Mouse (Mus musculus): ENCODE data around the gene Fyb.

The Fyb gene

DNA sequence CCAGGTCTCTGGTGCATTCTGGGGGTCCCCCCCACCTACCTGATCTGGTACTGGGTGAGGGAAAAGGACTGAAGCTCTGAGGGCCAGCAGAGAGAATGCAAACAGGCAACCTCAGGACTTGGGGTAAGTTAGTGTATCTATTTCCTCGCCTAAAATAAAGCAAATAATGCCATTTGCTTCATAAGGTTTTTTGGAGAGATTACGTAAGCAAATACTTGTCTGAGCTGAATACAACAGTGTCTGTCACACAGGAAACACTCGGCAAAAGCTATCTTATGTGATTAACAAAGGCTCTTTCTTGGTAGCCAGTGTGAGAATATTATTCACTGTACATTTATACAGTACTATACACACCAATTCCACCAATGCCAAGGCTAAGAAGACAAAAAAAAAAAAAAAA is 76.0 kb downstream of the Fyb start:
- DNase-seq (ENCODE audit: low read depth, low spot score), result no peak

DNA sequence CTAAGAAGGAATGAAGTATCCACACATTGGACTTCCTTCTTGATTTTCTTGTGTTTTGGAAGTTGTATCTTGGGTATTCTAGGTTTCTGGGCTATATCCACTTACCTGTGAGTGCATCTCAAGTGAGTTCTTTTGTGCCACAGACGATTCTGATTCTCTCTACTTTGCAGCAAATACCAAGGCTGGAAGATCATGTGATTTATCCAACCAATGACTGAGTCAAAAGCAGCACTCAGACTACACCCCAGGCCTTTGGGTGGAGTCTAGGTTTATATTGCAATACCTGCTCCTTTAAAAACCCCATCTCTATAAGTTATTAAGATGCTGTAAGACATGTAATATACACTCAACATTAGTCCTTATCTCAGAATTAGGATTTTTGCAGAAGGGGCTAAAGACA is 77.7 kb downstream of the Fyb start:
- DNase-seq (ENCODE audit: low read depth, low spot score), result no peak

DNA sequence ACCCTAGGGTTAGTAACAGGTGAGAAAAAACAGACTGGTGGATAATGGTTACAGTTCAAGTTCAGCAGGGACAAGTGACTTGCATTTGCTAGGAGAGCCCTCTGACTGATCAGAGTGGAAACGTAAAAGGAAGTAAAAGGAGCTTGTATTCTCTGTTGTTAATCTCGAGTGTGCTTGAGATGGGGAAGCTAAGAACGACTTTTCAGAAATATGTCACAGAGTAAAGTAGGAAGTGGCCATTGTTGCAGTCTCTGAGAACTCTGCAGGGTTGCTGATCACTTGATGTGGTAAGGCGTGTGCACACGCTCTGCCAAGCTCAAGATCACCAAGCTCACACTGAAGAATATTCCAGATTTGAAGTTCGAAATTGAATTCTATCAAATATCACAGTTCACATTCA is 78.7 kb downstream of the Fyb start:
- DNase-seq (ENCODE audit: low read depth, low spot score), result peak; percentile 6

DNA sequence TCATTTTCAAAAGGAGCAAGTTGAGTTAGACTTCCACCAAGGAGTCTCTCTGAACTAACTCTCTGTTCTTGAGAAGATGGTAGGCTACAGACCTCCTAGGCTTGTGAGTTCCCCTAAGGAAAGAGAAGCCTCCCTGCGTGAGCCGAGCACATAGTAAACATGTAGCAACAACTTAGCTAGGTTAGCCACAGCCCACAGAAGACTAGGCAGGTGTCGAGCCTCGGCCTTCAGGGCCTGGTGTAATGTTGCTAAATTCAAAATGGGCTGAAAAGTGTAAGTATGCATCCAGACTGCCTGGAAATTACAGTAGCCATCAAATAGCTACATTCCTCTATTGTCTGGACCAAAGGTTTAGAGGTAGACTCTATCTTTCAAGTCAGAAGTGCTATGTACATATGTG is 79.3 kb downstream of the Fyb start:
- no peak for DNase-seq (ENCODE audit: low read depth, low spot score)

DNA sequence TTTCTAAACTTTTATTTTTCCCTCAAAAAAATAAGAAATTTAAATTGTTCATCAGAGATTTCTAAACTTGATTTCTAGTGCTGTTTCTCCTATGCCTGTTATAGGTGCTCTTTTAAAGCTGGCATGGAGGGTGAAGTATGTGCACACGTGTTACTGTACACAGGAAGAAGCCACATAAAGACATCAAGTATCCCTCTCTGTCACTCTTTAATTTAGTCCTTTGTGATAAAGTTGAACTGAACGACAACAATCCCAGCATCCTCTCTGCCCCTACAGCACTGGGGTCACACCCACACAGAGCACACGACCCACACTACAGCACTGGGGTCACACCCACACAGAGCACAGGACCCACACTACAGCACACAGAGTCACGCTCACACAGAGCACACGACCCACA is 88.0 kb downstream of the Fyb start:
- DNase-seq (ENCODE audit: low read depth, low spot score), result no peak

DNA sequence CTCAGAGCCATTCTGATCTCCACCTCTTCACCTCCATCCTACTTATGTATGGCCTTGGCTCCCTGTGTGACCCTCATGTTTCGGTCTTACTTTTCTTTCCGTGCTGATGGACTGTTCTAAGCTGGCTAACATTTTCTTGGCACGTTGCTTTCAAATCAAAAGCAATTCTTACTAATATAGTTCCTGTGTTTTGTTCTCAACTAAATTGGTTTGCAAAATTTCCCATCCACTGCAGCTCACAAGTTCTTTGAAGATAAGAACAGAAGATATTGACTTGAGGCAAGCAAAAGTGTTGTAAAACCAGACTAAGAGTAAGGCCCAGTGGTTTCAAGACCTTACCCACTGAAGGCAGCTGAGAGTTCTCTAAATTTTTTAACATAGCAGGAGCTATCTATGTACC is 90.2 kb downstream of the Fyb start:
- DNase-seq (ENCODE audit: low read depth, low spot score), result no peak

DNA sequence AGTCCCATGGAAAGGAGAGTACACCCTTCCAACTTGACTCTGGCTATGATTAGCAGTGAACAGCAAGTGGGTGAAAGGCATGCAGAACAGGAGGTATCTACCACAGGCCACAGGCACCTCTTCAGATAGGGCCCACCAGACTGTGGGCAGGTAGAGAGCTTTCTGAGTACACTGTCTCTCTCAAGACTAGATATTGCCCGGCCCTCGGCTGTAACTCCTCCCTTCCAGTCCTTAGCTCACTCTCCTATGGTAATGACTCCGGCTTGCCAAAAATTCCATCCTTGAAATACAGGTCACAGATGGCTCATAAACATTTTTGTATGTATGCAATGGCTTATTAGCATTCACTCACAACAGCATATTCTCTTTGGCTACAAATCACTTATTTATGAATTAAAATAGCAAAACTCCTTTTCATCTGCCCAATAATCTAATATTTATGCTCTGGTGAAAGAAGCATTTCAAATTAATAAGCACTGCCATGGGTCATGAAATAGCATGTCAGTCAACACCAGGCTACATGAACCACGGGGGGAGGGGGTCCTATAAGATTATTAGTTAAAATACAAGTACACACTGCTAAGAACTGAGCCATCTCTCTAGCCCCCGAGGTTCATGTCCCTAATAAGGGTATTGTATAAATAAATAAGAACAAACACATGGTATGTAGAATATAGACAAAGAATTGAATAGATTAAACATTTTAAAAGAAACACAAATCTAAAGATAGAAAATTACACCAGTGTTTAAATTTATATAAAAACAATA is 93.9 kb downstream of the Fyb start:
- no peak for DNase-seq (ENCODE audit: low read depth, low spot score)

DNA sequence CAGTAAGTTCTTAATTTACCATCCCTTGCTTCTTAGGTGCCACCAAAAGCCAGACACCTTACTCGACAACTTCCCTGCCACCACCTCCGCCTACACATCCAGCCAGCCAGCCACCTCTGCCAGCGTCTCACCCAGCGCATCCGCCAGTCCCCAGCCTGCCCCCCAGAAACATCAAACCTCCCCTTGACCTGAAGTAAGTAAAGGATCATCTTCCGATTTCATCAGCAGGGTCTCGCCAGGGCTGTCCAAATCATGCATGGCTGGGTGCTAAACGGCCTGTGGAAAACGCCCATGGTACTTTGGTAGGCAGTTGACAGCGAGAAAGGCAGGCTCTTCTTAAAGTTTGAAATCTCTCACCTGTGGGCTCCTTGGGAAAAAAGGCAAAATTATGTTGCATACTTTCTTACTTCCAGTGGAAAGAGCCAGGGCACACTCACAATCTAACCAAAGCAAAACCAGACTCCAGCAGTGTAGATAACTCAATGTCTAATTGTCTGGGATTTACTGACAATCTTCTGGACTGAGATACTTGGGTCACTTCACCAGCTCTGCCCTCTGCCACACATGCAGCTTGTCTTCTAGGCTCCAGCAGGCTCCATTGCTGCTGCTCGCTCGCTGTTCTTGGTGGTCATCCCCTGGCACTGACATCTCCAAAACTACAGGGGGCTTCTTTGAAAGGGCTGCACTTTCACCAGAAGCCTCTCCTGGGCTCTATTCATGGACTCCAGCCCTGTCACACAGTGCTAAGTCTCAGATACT is 97.1 kb downstream of the Fyb start:
- no peak for DNase-seq (ENCODE audit: low read depth, low spot score)

DNA sequence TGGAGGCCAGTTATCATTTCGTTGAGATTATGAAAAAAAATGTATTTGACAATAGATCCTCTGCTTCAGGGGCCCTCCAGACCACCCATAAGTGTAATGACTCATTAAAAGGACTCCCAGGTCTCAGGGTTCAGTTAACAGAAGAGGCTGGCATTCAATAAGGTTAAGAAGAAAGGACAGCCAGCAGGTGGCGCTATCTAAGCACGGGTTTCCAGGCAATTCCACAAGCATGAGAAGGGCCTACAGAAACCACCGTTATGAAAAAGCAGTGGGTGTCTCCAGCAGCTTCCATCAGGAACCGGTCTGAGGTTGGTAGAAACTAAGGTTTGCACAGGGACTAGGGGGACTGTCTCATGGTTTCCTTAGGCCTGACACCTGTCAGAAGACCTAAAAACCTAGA is 99.9 kb downstream of the Fyb start:
- DNase-seq (ENCODE audit: low read depth, low spot score), result peak; percentile 79

DNA sequence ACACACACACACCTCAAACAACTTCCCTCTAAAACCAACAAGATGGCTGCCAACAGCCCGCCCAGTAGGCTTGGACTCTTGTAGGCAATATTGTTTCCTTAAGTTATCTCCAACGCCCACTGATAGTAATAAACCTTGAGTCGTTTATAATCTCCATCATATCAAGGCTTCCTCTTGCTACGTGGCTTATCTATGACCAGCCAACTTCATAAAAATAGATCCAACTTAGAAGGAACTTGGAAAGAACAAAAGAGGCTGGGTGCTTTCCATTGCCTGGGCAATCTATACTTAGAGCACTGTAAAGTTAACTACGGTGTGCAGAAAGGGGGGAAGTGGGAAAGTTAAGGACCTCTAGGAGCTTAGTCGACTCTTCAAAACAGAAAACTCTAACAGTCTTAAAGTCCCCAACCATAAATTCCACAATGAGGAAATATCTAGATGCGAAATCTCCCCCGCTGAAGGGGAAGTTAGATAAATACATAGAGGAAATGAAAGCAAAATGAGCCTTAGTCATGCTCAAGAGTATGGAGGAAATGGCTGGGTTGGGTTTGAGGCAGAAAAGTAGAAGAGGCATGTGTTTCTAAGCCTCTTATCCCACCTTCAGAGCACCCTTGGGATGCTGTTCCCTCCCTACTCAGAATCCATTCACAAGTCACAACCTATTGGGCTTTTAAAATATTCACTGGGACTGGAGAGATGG is 101.0 kb downstream of the Fyb start:
- DNase-seq (ENCODE audit: low read depth, low spot score), result peak; percentile 70

DNA sequence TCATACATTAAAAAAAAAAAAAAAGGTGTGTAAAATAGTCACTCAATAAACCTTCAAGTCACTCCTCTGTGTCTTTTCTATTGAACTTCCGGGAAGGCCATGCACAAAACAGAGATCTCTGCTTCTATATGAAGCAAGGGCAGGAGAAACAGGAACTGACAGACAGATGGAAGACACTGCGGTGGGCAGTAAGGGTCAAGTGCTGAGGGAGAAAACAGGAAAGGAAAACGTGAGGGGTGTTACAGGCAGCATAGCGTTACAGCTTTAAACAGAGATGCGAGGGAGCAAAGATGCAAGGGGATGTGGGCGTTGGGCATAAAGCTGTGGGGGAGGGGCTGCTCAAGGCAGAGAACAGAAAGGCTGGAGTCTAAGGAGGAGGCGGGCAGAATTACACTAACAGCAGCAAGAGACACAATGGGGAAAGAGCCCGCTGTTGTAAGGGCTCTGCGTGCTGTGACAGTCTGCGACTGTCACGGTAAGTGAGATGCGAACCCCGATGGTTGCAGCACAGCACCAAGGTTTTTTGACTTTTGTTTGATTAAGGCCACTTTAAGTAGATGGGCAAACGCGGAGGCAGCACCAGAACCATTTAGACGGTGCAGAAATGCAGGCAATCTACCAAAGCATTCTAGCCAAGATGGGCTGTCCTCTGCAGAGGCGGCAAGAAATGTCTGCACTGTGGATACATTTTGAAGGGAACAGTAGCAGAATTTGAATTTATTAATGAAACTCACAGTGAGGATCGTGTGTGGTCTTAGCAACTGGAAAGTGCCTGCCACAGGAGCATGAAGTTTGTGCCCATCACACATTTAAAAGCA is 101.9 kb downstream of the Fyb start:
- DNase-seq (ENCODE audit: low read depth, low spot score), result no peak

DNA sequence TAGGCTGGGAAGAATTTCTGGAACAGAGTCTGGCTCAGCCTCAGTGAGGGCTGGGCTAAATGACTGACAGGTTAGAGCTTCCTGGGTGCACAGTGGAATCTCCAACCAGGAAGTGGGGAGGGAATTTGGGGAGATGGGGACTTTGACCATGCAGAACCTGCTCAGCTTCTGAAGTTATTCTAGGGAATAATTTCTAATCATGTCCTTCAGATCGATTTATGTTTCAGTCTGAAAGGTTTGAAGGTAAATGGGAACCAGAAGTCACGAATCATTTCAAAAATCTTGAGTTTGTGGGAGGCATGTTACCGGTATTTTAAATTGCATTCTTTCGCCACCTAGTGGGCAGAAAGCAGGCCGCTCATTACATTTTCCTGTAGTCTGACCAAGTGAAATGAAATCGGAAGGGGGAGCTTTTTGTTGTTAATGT is 103.0 kb downstream of the Fyb start:
- DNase-seq (ENCODE audit: low read depth, low spot score), result peak; percentile 73

DNA sequence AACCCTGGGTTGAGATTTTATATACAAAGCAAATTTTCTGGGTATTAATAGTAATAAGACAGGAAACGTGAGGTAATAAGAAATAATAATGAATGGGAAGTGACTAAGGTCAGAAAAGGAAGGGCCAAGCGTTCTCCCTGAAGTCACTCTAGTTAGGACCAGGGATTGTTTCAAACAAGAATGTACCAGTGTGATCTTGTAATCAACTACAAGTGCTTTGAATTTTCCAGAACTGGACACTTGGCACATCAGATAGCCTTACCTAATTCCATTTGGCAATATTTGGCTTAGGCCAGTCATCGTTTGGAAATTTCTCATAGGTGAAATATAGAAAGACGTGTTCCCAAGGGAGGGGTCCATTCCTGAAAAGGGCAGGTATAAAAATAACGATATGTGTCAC is 103.5 kb downstream of the Fyb start:
- DNase-seq (ENCODE audit: low read depth, low spot score), result no peak

DNA sequence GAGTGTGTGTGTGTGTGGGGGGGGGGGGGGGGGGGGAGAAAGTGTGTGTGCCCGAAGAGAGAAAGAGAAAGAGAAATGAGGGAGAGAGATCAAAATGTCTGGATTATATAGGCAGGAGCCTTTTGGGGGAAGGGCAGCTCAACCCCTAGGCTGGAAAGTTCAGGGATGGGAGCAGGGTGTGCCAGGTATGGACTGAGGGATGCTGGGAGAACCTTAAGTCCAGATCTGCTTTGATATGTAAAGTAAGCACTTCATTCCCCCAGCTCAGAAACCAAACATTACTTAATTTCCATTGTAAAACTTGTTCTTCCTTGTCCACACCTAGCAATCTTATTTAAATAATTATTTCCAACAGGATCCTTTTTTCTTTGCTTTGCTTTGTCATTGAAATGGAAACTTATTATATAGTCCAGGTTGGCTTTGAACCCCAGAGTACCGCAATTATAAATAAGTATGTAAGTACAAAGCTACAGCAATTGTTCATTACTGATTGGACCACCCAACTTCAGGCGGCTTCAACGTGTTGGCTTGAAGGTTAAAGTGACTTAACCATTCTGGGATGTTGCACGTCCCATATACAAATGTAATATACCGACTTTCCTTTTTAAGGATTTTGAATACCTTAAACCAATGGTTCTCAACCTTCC is 105.9 kb downstream of the Fyb start:
- no peak for DNase-seq (ENCODE audit: low read depth, low spot score)

DNA sequence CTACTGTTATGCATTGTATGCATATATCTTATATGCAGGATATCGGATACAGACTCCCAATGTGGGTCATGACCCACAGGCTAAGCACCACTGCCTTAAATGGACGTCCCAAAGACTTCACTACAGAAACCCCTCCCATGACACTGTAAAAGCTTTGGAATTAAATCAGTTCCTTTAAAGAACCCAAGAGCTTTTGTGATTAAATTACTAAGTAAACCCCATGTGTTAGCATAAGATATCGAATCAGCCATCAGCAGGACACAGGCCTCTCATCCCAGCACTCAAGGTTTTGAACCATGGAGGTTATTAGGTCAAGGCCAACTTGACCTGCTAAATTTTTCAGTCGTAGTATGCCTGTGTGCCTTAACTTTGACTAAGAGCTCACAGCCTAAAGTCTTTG is 106.5 kb downstream of the Fyb start:
- no peak for DNase-seq (ENCODE audit: low read depth, low spot score)

DNA sequence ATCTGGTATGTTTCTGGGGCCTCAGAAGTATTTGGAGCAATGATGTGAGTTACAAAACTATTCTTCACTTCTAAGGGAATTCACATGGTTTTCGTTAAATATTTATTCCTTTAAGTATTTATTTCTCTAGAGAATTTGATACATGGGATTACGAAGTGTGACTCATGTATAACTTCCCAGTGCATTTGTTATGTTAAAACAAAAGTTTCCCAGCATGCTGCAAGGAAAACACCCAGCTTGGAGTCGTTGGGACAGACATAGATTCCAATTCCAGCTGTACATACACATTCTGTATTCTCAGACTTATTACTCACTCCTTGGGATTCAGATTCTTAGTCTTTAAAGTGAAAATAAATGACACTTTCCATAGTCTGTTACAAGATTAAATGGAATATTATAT is 112.8 kb downstream of the Fyb start:
- no peak for DNase-seq (ENCODE audit: low read depth, low spot score)

DNA sequence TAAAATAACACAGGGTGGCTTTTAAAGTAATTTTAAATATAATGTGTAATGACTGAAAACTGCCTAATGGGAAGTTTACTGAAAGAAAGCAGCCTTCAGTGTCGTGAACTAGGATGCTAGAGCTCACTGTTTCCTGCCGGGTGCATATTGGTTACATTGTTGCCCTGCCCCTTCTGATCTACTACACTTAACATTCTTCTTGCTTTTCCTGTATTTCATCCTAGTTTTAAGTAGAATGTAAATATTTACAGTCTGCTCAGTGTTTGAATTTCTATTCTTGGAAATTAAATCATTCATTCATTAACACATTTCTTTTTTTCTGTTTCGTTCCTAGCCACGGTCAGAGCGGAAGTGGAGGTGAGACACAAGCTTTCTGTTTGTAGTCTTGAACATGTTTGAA is 119.6 kb downstream of the Fyb start:
- DNase-seq (ENCODE audit: low read depth, low spot score), result peak; percentile 14

DNA sequence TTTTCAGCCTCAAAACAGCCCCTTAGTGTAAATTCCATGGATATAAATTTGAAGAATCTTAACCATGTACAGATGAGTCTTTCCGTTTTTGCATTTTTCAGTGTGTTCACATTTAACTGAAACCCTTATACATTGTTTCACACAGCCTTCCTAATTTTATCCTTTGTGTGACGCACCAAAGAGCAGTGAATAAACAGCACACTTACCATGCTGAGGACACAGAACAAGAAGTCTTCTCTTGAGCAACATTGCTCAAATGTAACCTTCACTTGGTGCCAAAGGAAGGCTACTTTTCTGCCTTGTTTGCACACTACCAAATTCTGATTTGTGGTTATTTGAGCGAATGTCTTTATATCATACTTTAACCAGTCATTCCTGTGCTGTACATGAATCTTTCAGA is 122.8 kb downstream of the Fyb start:
- no peak for DNase-seq (ENCODE audit: low read depth, low spot score)

DNA sequence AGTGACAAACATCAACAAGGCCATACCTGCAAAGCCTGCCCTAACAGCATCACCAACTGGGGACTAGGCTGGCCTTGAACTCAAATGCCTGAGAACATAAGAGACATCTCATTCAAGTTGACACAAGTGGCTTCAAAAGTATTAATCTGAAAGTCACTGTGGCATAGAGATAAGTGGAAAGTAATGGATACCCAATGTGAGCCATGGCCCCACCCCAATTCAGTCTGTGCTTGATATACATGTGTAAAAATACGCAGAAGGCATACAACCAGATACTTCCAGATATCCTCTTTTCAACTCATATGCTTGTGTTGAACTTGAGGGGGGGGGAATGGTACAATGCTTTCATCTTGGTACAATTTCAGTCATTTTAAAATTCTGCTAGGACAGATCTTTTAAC is 124.4 kb downstream of the Fyb start:
- no peak for DNase-seq (ENCODE audit: low read depth, low spot score)

DNA sequence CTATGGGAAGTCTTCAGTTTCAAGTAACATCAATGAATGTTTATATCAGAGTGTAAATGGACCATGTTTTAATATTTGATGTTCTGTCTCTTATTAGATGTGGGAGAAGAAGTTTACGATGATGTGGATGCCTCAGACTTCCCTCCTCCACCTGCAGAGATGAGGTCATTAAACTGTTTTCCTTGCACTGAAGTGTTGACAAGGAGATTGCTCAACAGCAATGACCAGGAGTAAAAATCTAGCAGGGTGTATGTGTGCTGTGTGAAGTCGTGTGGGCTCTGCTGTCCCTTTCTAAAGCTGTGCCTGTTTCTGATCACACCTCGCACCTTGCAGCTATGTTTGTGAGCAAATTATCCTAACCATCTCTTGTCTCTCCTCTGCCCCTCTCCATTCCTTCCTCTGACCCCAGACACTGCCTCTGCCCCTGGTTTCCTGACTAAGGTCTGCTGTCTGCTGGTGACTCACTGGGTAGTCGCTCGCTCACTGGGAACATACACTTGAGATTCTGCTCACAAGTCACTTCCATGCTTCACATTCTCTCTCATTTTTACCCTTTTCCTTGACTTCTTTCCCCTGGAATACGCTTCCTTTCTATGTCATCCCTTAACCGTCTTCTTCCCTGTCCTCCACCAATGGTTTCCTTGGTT is 126.2 kb downstream of the Fyb start:
- no peak for DNase-seq (ENCODE audit: low read depth, low spot score)

DNA sequence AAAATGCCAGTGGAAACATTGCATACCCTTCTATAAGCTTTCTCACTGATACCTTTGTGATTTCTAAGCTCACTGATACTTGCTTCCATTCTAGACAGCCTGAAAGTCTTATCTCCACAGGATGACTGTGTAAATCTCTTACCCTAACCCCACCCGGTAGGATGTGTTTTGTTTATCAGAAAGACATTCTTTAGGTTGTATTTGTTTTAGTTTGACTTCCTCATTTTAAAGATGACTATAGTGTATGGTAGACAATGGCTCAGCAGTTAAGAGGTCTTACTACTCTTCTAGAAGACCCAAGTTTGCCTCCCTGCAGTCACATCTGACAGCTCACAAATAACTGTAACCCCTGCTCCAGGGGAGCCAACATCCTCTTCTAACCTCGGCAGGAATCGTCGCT is 130.4 kb downstream of the Fyb start:
- DNase-seq (ENCODE audit: low read depth, low spot score), result no peak
